Mouse (Mus musculus) bone marrow macrophage, adult 2 months (primary cell): ENCODE results near the gene Orm2.

Experiments used
- CTCF ChIP-seq: IDR thresholded peaks from 2 replicates; pipeline ENCODE4 v1.5.1; 2012; ENCODE audit warnings: low read depth, mild to moderate bottlenecking, low read length, moderate library complexity
- POLR2A ChIP-seq: IDR thresholded peaks from 2 replicates; pipeline ENCODE4 v1.6.1; 2012; ENCODE audit warnings: mild to moderate bottlenecking, low read depth, low read length, borderline replicate concordance

DNA sequence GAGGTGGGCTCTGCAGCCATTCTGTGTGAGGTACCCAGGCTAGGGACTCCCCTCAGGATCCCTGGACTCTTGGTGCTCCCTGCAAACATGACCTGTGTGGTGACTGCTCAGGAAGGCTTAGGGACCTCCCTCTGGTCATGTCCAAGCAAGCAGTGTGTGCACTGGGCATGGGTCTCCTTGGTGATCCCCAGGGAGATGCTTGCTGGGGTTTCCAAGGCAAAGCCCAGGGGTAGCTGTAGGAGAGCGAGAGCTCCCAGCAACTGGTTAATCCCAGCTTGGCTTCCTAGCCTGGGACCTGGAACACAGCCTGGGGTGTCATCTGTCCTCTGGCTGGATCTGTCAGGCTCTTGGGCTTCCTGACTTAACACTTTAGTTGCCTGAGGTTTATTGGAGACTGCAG, 13.1 kb downstream of the Orm2 start:
- TF ChIP-seq CTCF (no peak), POLR2A (no peak)
